Mouse (Mus musculus): ENCODE results near the gene 1110008P14Rik. TPM values are rescaled to one million over a fixed set of nuclear protein-coding genes. Genes with fewer than 3 reads are reported as not detected.

1110008P14Rik gene
- total RNA-seq, 2 experiments from 2014 or later: 312 to 437 TPM

- intact Hi-C loops (cut with DNase I): loop anchor here (2.0 kb wide), 1 partner anchor 35 kb away; no protein-coding TSS in a partner anchor
- peak in 1 of 2 experiments; percentile 66 for DNase-seq (ENCODE audit: low spot score in 2 of 2)
Observed at GRCm38 (mm10) chr2:32349625-32350255, 32.0 kb downstream of the 1110008P14Rik start.

GRCm38 (mm10) chr2:32348311-32348710 lies 33.4 kb downstream of the 1110008P14Rik start:
- intact Hi-C loops (cut with DNase I): loop anchor here (2.0 kb wide), 1 partner anchor 34 kb away; no protein-coding TSS in a partner anchor
- peak; percentile 69 to 79 for DNase-seq (ENCODE audit: low spot score in 2 of 2)

DNA sequence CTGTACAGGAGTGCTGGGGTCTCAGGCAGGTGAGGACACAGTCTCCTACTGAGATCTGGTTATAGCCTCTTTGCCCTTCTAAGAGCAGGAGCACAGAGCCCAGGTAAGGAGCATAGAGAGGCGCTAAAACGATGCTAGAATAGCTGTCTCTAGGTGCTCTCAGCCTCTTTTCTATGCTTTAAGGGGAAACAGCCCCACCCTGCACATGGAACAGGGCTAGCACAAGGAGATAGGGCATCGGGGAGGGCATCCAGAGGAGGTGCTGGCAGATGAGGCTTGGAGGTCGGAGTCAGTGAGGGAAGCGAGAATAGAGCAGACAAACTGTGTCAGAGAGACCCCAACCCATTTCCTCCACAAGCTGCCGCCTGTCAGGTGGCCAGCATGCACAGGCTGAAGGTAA lies 34.7 kb downstream of the 1110008P14Rik start:
- DNase-seq (ENCODE audit: low spot score in 2 of 2): no peak
- intact Hi-C loops (cut with DNase I): no loop called here

DNA sequence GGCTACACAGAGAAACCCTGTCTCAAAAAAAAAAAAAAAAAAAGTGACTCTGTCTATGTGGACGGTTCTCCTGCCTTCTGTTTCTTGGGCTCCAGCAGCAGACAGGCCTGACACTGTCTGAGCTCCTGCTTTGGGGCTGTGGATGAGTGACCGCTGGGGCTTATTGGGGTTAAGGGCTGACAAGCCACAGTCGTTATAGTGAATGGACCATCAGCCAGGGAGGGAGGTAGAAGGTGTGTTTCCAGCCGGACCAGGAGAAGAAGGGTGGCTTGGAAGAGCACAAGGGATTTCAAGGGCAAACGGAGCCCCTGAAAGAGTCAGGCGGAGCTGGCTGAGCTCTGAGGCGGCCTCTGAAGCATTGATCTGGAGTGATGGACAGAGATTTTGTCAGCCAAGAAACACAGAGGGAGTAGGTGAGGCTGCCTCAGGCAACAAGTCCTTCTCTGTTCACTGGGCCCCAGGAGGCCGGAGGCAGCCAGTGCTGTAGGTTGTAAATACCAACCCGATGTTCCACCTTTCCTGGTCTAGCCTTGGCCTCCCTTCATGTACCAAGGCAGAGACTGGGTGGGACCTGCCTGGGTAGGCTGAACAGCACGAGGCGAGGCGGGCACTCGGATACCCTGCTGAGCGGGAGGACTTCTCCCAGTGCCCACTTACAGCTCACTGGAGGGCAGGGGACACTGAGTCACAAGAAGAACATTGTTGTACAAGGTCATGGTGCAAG lies 37.0 kb downstream of the 1110008P14Rik start:
- intact Hi-C loops (cut with DNase I): no loop called here
- DNase-seq (ENCODE audit: low spot score in 2 of 2): no peak

DNA sequence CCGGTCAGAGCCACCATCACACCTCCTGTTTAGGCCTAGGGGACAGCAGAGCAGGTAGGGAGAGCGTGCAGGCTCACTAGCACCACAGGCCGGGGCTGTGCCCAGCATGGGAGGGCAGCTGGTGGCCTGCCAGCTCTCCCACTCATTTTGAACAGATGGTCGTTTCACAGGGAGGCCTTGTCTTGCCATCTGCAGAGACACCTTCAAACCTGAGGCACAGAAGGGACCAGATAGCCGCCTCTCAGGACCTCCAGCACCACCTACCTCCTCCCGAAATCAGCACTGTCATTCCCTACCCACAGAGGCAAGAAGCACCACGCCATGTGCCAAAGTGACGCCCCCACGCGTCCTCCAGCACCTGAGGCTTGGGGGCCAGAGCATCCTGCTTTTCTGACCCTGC lies 37.7 kb downstream of the 1110008P14Rik start:
- peak; percentile 73 to 81 for DNase-seq (ENCODE audit: low spot score in 2 of 2)
- intact Hi-C loops (cut with DNase I): no loop called here

- no peak for DNase-seq (ENCODE audit: low spot score in 2 of 2)
- intact Hi-C loops (cut with DNase I): no loop called here
Observed at GRCm38 (mm10) chr2:32343351-32343671, 38.4 kb downstream of the 1110008P14Rik start.

GRCm38 (mm10) chr2:32342539-32343350 lies 39.0 kb downstream of the 1110008P14Rik start:
- intact Hi-C loops (cut with DNase I): no loop called here
- peak; percentile 84 to 87 for DNase-seq (ENCODE audit: low spot score in 2 of 2)

- intact Hi-C loops (cut with DNase I): no loop called here
Observed at GRCm38 (mm10) chr2:32342039-32342438, 39.7 kb downstream of the 1110008P14Rik start.

GRCm38 (mm10) chr2:32341634-32341939 lies 40.2 kb downstream of the 1110008P14Rik start:
- intact Hi-C loops (cut with DNase I): no loop called here
- no peak for DNase-seq (ENCODE audit: low spot score in 2 of 2)

More at GRCm38 (mm10) chr2:32342039-32342438, 39.7 kb downstream of the 1110008P14Rik start:
- no peak for DNase-seq (ENCODE audit: low spot score in 2 of 2)

DNA sequence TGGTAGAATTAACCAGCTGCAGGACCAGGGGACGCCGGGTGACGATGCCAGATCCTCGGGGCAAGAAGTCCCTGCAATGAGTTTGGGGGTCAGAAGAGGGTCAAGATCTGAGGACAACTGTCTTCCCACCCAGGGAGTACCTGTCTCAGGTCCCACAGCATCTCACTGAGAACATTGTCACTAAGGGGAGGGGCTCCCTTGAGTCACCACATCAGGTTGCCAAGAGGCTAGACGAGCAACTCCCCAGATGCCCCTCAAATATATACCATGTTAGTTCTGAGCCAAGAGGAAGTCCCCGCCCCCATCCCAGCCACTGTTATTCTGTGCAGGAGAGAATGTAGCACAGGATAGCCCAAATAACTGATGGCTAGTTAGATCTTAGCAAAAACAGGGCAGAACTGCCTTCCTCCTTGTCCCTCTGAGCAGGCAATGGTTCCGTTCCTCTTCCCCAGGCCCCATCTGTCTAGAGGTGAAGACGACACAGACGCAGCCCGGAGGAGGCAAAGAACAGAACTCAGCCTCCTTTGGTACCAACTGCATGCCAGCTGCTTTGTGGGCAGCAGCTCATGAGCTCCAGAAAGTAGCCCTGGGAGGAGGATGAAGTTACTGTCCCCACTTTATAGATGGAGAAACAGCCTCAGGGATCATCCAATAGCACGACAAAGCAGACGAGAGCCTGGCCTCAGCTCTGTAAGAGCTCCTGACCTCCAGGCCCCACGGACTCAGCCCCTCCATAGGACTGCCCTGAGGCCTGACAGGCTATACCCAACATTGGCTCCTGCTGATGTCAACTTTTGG lies 40.7 kb downstream of the 1110008P14Rik start:
- intact Hi-C loops (cut with DNase I): no loop called here
- DNase-seq (ENCODE audit: low spot score in 2 of 2): peak; percentile 70 to 81

DNA sequence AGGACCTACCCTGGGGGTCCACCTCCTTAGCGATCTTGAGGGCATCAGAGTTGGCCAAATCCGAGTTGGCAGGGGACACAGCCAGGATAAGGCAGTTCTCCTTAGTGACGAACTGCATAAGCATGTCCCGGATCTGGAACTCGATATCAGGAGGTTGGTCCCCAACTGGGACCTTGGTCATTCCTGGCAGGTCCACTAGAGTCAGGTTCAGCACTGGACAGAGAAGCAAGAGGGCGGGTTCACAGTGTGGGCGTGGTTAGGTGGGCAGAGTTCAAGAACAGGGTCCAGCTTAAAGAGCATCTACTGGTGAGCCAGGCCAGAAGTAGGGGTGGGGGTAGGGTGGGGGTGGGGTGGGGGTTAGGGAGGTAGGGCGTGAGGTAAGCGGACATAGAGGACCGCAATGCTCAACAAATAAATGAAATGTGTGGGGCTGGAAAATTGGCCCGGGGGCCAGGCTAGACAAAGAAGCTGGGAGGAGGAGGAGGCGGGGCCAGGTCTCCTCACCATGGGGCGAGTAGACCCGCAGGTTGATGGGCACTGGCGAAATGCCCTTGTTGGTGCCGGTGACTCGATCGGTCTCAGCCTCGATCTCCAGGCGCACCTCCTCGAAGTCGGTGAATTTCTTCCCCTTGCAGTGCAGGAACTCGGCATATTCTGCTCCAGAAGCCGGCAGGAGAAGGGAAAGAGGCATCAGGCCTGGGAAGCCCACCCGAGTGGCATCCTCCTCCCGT lies 41.7 kb downstream of the 1110008P14Rik start:
- intact Hi-C loops (cut with DNase I): no loop called here
- no peak for DNase-seq (ENCODE audit: low spot score in 2 of 2)

GRCm38 (mm10) chr2:32335888-32336287 lies 45.9 kb downstream of the 1110008P14Rik start:
- DNase-seq (ENCODE audit: low spot score in 2 of 2): no peak
- intact Hi-C loops (cut with DNase I): no loop called here

DNA sequence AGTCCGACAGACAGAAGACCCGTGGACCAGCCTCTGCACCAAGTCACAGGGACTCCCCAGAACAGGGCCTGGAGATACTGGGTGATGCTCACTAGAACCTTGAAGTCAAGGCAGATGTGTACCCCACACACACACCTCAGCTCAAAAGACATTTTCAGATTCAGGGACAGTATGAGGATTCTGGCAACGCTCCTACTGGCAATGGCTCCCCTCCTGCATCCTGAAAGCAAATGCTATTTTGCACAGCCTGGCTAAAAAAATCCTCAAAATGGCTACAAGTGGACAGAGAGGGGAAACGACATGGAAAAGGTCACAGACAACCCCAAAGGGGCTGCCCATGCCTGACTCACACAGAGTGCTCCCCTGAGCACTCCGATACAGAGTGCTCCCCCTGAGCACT lies 49.6 kb downstream of the 1110008P14Rik start:
- no peak for DNase-seq (ENCODE audit: low spot score in 2 of 2)
- intact Hi-C loops (cut with DNase I): no loop called here

- intact Hi-C loops (cut with DNase I): no loop called here
- no peak for DNase-seq (ENCODE audit: low spot score in 2 of 2)
Observed at GRCm38 (mm10) chr2:32329531-32329930, 52.2 kb downstream of the 1110008P14Rik start.

DNA sequence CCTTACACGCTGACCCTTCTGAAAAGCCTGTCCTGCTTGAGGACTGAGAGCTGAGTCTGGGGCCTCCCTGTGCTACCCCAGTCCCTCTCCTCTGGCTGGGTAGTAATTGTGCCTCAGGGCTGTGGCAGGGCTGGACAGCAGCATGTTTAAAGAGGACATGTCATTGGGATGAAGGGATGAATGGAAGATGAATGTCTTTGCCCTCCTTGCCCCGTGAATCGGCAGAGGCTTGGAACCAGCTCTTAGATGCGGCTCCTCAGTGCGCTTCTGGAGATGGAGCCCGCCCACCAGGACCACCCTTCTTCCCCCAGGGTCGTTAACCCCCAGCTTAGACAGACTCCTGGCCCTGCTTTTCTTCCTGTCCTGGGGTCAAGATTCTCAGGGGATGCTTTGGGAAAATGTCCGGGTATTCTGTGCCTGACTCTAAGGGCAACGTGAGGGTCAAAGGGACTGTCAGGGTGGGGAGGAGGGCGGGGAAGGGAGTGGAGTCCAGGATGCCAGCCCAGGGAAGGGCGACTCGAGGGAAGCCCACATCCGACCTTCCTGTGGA lies 52.8 kb downstream of the 1110008P14Rik start:
- intact Hi-C loops (cut with DNase I): no loop called here
- no peak for DNase-seq (ENCODE audit: low spot score in 2 of 2)

DNA sequence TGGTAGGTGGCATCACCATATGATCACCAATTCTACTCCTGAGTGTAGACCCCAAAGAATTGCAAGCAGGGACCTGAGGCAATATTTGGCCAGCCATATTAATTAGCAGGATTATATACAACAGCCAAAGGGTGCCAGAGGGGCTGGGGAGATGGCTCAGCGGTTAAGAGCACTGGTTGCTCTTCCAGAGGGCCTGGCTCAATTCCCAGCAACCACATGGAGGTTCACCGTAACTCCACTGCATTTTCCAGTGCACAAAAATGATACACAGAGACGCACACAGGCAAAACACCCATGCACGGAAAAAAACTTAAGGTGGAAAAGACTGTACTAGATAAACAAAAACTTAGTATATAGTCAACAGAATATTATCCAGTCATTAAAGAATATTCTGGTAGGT lies 54.5 kb downstream of the 1110008P14Rik start:
- intact Hi-C loops (cut with DNase I): no loop called here
- no peak for DNase-seq (ENCODE audit: low spot score in 2 of 2)

All from left cerebral cortex, postnatal 36 days (tissue).